Mouse (Mus musculus) 3134 (cell line): ENCODE measurements around the gene Apba1.

Experiments used
- DNase-seq: peaks from one replicate; pipeline ENCODE4 v3.0.0-alpha.2; 2011; ENCODE audit warnings: low spot score; ENCODE audit not compliant: insufficient read length; ENCODE audit errors: extremely low read depth

The Apba1 gene

DNA sequence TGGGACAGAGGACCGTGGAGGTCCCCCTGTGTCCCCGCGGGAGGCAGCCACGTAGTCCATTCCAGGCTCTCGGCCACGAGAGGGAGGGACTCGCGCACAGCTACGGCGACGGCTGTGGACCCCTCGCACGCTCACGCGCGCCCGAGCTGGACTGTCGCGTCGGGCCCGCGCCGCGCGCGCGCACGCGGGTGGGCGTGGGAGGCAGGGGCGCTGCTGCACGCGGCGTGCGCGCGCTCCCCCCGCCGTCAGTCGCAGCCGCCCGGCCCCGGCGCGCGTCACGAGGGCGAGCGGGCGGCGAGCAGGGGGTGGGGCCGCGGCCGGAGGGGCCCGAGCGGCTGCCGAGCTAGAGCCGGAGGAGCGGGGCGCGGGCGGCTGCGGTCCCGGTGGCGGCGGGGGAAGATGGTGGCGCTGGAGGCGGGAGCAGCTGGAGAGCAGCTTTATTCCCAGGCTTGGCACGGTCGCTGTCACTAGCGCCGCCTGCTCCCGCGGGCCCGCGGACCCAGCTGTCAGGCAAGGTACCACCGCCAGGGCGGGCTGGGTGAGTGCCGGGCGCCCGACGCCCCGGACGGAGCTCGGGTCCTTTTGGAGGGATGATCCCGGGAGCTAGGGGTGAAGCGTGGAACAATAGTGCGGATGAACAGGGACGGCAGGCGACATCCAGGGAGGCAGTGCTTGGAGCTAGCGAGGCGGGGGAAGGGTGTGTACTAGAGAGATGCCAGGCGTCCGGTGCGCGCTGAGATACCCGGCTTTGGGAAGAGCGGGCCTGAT lies at the start of gene Apba1:
Gene Apba1, plus strand, starts transcription at position 334 of the 768 bp plus-strand sequence.
- DNase-seq: peak; percentile 41

DNA sequence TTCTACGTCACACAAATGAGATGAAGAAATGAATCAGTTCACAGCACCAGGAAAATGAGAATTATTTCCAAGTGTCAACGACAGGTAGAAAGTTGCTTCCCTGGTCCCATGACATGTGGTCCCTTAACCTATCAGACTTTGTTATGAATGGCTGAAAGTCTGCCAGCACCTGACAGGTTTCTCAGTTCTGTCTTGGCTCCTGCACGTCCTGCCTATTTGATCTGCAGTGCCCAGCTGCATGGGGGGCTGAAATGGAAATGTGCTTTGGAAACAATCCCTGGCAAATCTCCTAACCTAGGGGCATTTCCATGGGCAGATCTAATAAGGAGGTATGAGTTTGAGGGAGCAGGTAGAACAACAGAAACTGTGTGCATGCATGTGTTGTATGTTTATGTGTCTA lies 12.2 kb upstream of the Apba1 start:
- DNase-seq: no peak

DNA sequence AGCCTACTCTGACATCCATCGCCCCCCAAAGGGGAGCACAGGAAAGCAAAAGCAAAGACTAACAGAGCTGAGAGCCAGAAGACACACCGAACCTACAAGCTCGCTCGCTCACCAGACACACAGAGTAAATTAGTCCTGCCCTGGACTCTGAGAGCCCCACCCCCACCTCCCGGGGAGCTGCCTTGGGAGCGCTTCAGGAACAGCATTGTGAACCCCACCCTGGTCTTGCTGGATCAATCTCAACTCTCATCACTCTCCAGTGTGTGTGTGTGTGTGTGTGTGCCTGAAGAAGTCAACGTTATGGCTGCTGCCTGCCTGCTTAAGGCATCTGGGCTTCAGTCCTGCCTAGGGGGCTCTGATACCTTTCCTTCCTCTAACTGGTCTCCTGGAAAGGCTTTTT lies 1.7 kb upstream of the Apba1 start:
- no peak for DNase-seq

DNA sequence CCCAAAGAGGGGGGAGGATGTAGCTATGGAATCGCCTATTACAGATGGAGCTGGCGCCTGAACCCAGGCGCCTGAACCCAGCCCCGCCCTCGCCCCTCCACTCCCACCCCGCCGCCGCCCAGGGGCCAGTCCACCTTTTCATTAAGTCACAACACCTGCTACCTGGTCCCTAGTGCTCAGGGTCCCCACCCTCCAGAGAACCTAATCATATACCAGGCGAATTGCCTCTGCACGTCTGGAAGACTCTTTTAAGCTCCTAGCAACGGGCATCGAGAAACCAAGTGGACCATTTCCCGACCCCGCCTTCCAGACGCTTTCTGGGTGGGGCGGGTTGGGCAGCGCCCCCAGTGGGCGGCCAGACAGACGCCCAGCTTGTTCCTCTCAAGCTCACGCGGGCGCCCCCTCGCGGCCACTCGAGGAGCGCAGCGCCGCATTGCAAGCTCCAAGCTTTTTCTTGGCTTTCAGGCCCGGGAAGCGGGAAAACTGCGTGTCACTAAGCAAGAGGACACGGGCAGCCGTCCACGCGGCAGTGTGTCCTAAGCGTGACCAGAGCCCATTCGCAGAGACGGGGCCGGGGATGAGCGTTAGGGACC lies 630 bp upstream of the Apba1 start:
- peak; percentile 86 for DNase-seq

DNA sequence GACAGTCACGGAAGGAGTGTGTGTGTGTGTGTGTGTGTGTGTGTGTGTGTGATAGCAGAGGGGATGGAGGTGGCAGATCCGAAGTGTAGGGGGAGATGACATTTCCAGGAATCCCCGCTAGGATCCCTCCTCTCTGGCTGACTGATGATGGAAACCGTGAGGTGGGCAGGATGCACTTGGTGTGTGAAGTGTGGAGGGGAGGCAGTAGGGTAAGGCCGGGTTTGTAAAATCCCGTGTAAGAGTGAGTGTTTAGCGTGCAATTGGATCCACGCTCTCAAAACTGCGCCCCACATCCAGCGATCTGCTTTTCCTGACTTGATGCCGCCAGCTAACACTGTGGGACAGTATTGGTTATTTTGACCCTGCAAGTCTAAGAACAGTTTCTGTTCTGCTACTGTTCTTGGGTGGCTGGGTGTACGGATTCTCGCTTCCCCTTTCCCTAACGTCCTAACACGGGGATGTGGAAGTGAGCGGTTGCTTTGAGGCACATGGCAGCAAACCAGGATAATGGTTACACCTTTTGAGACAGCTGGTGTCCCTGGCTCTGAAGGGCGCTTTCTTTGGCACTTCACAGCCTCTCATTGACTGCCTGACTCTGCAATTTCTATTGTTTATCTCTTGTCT lies 747 bp downstream of the Apba1 start:
- DNase-seq: no peak

DNA sequence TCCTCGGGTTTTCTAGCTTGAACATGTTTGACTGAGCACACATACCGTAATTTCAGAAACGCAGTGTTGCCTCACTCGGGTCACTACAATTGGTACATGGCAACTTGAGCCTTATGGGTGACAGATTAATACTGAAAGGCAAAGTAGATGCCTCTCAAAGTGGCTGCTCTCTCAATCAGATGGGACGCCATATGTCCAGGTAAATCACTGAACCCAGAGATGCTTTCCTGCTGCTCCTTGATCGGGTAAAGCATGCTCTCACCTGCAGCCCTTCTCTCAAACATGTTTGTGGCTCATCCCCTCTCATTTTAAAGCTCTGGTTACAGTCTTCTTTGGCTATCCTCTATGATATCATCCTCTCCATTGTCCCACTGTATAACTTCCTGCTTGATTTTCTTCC lies 4.7 kb downstream of the Apba1 start:
- no peak for DNase-seq

DNA sequence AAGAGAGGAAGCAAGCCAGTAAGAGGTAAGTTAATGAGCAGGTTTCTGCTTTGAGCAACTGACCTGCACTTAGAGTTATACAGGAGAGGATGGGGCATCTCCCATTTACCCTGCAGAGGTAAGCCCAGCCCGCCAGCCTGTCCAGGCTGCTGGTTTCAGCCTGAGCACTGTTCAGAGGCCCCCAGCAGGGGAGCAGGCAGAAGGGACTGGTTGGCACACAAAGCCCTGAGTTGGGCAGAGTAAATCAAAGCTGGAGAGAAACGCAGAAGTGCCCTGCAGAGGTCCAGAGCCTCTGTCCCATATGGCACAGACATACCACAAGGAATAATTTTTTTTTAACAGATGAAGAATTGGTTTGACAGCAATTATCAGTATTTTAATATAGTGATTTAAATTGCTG lies 5.4 kb downstream of the Apba1 start:
- no peak for DNase-seq

DNA sequence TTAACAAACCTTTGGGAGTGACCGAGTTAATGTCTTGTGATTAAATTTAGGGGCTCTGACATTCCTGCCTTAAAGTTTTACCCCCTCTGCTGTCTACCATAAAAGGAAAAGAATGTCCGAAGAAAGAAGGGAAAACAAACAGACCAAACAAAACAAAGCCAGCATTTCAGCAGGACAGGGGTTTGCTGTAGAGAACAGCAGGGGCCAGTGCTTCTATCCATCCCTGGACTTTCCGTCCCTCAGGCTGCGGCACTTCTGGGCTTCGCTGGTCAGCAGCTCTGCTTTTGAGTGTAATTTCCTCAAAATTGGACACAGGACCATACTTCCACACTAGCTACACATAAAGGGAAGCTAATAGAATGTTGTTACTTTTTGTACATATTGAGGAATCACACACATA lies 10.2 kb downstream of the Apba1 start:
- no peak for DNase-seq

DNA sequence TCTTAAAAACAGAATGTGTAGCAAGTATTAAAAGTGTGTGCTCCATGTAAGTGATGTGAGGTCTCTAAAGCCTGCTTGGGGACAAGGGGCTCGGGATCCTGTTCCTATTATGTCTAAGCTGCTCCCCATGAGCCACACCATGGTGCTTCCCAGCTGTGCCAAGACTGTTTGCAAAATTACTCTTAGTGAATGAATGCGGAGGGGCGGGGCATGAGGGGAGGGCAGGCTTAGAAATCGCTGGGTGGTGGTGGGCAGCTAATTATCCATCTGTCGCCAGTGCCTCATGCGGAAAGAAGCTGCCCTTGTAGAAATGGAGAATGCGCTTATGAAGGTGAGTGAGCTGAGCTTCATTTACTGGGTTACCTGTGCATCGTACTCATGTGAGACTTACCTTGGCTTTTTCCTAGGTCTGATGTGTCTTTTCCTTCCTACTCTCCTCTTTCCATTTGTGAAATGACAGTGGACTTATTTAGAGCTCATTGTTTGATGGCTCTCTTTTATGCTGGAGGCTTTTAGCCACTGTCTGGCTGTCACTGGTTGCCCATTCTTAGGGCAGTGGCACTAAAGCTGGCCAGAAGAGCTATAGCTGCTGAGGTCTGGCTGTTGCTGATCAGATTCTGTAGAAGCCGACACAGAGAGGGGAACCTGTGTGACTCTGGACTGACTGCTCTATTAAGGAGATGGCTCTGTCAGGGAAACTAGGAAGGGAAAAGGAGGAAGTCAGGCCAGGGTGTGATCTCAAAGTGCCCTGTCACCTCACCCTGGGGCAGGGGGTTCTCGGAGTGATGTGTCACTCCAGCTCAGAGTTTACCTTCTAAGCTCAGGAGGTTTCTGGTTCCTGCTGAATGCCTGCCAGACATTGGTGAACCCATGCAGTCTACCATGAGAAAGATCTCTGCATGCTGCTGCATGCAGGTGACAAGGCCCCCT lies 12.1 kb downstream of the Apba1 start:
- no peak for DNase-seq

DNA sequence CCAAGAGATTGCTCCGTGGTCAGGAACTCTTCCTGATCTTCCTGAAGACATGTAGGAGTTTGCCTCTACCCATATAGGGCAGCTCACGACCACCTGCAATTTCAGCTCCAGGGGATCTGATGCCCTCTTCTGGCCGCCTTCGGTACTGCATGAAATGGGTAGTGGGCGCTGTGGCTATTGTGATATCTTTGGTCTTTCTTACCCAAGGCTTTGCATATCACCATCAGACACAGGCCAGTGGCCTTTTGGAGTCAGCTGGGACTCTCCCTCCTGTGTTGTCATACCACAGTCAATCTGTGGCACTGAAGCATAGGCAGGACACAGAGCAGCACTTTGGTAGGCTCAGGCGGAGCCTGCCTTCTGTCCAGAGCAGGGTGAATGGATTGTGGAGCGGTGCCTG lies 13.3 kb downstream of the Apba1 start:
- DNase-seq: no peak

DNA sequence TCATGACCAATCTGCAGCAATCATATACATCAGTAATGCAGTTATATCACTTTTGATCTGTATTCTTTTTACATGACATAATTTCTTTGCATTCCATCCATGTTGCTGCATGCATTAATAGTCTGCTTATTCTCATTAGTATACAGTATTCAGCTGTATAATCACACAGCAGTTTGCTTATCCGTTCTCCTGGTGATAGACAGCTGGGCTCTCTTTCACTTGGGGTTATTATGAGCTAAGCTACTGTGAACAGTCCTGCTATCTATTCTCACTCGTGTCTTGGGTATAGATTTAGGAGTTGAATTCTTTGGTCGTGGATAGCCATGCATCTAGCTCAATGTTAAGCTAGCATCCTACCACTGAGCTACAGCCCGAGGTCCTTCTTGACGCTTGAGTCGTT lies 16.7 kb downstream of the Apba1 start:
- no peak for DNase-seq

DNA sequence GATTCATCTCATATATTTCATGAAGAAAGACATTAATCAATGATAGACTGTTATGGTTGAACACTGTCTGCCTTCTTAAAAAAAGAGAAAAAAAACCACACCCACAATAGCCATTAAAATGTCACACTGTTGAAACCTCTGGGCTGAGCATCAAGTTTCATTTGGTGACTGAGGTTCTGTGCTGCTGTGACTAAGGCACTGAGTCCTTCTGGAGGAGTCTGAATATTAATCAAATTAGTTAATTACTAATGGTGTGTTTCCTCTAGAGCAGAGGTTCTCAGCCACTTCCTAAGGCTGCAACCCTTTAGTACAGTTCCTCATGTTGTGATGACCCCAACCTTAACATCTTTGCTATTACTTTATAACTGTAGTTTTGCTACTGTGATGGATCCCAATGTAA lies 20.4 kb downstream of the Apba1 start:
- DNase-seq: no peak

DNA sequence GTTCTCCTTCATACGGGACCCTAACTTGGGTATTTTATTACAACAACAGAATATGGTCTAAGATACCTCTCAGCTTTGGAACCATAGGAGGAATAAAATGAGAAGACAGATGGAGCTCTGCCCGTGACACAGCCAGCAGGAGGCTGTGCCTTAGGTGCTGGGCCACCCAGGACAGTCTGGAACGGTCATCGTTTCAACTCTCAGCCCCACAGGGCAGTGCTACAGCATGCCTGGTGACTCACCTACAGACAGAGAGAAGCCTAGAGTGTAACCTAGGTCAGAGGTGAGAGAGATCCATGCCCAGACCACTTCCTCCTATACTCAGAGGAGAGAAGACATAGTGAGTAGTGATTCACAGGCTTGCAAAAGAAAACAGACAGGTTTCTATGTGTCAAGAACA lies 21.4 kb downstream of the Apba1 start:
- DNase-seq: no peak

DNA sequence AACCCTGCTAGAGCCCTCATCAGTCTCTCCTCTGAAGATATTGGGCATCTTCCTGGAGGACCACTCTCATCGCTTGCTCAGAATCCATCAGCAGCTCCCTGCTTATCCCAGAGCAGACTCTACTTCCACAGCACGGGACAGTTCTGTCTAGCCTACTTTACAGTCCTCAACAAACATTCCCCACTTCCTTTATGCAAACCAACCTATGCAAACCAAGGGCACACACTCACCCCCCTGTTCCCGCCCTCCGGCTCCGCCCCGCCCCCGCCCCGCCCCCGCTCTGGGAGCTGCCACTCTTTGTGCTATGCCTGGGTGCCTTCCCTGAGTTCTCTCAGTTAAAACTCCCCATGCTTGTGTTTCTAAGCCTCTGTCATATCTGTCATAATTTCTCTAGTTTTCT lies 23.3 kb downstream of the Apba1 start:
- no peak for DNase-seq

DNA sequence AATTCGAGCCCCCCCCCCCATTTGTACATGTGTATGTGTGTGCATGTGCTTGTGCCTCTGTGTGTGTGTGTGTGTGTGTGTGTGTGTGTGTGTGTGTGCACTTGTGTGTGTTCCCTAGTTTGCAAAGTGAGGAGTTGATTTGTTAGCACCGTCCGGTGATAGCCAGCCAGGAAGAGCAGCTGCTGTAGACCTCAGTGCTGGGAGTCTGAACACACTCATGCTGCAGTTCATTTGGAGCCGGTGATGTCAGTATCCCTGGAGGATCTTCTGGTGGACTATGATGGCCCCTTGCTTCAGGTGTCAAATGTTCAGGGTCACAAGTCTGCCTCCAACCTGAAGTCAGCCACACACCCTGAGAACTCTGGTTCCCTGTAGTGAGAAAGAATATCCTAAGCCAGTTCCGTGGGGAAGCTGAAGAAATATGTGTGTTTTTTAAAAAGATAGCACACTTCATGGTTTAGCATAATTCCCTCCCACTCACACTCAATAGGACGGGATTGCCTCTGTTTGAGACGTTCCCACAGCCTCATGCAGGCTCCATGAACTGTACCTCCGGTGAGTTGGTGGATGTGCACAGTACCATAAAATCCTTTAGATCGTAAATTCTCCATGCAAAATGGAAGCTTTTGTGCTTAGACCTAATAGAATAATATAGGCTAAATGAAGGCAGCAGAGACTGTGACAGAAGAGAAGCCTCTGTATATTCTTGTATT lies 29.9 kb downstream of the Apba1 start:
- DNase-seq: no peak

DNA sequence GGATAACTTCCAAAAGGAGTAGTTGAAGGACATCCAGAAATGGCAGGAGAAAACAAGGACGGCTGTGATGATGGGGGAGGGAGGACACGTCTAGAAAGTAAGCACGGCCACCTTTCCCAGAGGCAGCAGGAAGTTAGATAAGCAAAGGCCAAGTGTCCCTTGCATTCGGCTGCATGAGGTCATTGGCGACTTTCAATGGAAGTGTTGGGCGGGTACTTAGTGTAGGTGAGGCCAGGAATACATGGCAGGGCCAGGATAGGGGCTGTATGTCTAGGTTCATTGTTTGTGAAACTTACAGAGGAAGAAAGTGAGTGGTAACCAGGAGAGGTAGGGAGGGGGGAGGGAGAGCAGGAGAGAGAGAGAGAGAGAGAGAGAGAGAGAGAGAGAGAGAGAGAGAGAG lies 33.0 kb downstream of the Apba1 start:
- no peak for DNase-seq

DNA sequence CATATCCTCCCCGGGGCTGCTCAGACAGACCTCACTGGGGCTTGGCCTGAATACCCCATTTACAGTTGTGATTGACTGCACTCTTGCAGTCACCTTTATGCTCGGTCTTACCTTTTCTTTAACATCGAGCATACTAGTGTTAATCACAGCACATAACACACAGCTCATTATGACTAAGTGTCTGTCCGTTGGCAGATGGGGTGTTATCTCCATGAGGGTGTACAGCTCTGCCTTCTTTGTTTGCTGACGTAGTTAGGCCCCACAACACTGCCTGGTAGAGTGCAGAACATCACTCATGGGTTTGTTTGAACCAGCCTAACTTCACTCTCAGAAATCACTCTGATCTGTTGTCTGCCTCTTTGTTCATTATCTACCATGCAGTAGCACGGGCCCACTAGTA lies 33.9 kb downstream of the Apba1 start:
- DNase-seq: no peak

DNA sequence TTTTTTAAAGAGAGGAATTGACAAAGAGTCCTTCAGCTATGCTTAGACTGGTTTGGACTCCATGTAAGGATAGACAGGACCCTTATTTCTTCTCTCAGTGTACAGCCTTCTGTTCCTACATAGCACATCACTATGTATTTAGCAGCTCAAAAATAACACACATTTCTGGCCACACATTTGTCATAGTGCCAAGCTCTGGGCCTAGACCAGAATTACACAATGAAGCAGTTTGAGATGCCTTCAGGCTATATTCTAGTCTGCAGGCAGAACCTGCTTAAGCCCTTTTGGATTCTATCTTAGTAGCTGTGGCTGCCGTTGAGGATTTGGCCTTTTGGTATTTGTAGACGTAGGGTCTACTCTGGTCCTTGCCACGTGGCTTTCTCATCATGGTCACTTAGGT lies 35.8 kb downstream of the Apba1 start:
- no peak for DNase-seq

DNA sequence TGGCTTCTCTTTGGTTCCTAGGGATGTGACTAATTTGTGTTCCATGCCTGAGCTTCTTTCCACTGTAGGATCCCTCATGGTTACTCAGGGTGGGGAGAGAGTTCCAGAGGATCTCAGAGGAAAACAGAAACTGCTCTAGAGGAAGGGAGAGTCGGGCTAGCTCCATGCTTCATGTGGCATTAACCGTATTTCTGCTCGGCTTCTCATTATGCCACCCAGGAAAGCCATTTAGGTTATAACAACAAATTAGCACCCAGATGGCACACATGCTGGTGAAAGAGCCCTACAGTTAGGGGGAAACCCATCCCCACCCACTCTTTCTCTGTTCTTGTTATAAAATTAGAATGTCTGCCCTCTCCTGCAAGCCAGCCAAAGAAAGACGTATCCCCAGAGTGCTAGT lies 36.5 kb downstream of the Apba1 start:
- no peak for DNase-seq

DNA sequence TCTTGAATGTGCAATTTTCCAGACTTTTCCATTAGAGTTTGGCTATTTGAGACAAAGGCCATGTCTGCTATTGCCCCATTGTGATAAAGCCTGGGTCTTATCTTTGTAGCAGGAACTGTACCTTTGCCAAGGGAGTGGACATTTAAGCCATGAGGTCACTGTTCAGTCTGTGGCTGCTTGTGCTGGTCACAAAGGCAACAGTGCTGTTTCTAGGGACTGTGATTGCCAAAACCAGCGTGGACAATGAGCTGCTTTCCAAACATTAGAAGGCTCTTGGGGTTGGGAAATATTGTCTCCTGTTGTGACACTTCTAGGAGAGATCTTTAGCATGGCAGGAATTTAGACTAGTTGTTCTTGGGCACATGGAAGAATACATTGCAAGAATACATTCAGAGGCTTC lies 42.5 kb downstream of the Apba1 start:
- no peak for DNase-seq
